Mouse (Mus musculus): ENCODE data around the gene Enho. TPM values are rescaled to one million over a fixed set of nuclear protein-coding genes. Genes with fewer than 3 reads are reported as not detected.
A peak's percentile ranks its signal among the peaks of the same experiment; 100 is the strongest.

The Enho gene
- total RNA-seq, 2 experiments from 2014 or later, result 54.7 to 60.3 TPM

- DNase-seq (ENCODE audit: low spot score in 2 of 2), result no peak
- intact Hi-C loops (cut with DNase I), result no loop called here
These were observed 26.5 kb upstream of the Enho start for GRCm38 (mm10) chr4:41666646-41667045.

GRCm38 (mm10) chr4:41665009-41665675 is 25.0 kb upstream of the Enho start:
- DNase-seq (ENCODE audit: low spot score in 2 of 2), result no peak
- intact Hi-C loops (cut with DNase I), result no loop called here

GRCm38 (mm10) chr4:41664533-41664932 is 24.4 kb upstream of the Enho start:
- intact Hi-C loops (cut with DNase I), result no loop called here
- DNase-seq (ENCODE audit: low spot score in 2 of 2), result no peak

GRCm38 (mm10) chr4:41663614-41664013 is 23.5 kb upstream of the Enho start:
- intact Hi-C loops (cut with DNase I), result no loop called here
- no peak for DNase-seq (ENCODE audit: low spot score in 2 of 2)

- intact Hi-C loops (cut with DNase I), result no loop called here
- DNase-seq (ENCODE audit: low spot score in 2 of 2), result no peak
These were observed 22.6 kb upstream of the Enho start for GRCm38 (mm10) chr4:41662723-41663122.

GRCm38 (mm10) chr4:41660851-41661430 is 20.8 kb upstream of the Enho start:
- DNase-seq (ENCODE audit: low spot score in 2 of 2), result no peak
- intact Hi-C loops (cut with DNase I), result no loop called here

GRCm38 (mm10) chr4:41659556-41659955 is 19.4 kb upstream of the Enho start:
- intact Hi-C loops (cut with DNase I), result no loop called here
- DNase-seq (ENCODE audit: low spot score in 2 of 2), result no peak

- DNase-seq (ENCODE audit: low spot score in 2 of 2), result no peak
- intact Hi-C loops (cut with DNase I), result no loop called here
These were observed 18.7 kb upstream of the Enho start for GRCm38 (mm10) chr4:41658566-41659384.

- DNase-seq (ENCODE audit: low spot score in 2 of 2), result no peak
- intact Hi-C loops (cut with DNase I), result no loop called here
These were observed 15.4 kb upstream of the Enho start for GRCm38 (mm10) chr4:41655525-41655924.

GRCm38 (mm10) chr4:41654217-41654616 is 14.1 kb upstream of the Enho start:
- peak in 1 of 2 experiments; percentile 45 for DNase-seq (ENCODE audit: low spot score in 2 of 2)
- intact Hi-C loops (cut with DNase I), result loop anchor here (5.0 kb wide), 2 partner anchors 42 to 102 kb away; no protein-coding TSS in a partner anchor

GRCm38 (mm10) chr4:41653730-41654129 is 13.6 kb upstream of the Enho start:
- no peak for DNase-seq (ENCODE audit: low spot score in 2 of 2)
- intact Hi-C loops (cut with DNase I), result loop anchor here (5.0 kb wide), 2 partner anchors 41 to 101 kb away; no protein-coding TSS in a partner anchor

GRCm38 (mm10) chr4:41653296-41653695 is 13.2 kb upstream of the Enho start:
- DNase-seq (ENCODE audit: low spot score in 2 of 2), result peak; percentile 79 to 81
- intact Hi-C loops (cut with DNase I), result loop anchor here (5.0 kb wide), 2 partner anchors 41 to 101 kb away; no protein-coding TSS in a partner anchor

- intact Hi-C loops (cut with DNase I), result no loop called here
- no peak for DNase-seq (ENCODE audit: low spot score in 2 of 2)
These were observed 8.5 kb upstream of the Enho start for GRCm38 (mm10) chr4:41648627-41649026.

GRCm38 (mm10) chr4:41648157-41648556 is 8.0 kb upstream of the Enho start:
- intact Hi-C loops (cut with DNase I), result no loop called here
- DNase-seq (ENCODE audit: low spot score in 2 of 2), result no peak

- peak in 1 of 2 experiments; percentile 35 for DNase-seq (ENCODE audit: low spot score in 2 of 2)
- intact Hi-C loops (cut with DNase I), result no loop called here
These were observed 5.4 kb upstream of the Enho start for GRCm38 (mm10) chr4:41645488-41645887.

- DNase-seq (ENCODE audit: low spot score in 2 of 2), result no peak
- intact Hi-C loops (cut with DNase I), result no loop called here
These were observed 1.2 kb upstream of the Enho start for GRCm38 (mm10) chr4:41641199-41641822.

GRCm38 (mm10) chr4:41639214-41639841 is 796 bp downstream of the Enho start:
- intact Hi-C loops (cut with DNase I), result no loop called here
- DNase-seq (ENCODE audit: low spot score in 2 of 2), result no peak

- DNase-seq (ENCODE audit: low spot score in 2 of 2), result no peak
- intact Hi-C loops (cut with DNase I), result no loop called here
These were observed 1.3 kb downstream of the Enho start for GRCm38 (mm10) chr4:41638828-41639213.

- DNase-seq (ENCODE audit: low spot score in 2 of 2), result no peak
- intact Hi-C loops (cut with DNase I), result no loop called here
These were observed 1.9 kb downstream of the Enho start for GRCm38 (mm10) chr4:41638186-41638731.

Measured in left cerebral cortex, postnatal 14 days (tissue).